Mouse (Mus musculus) midbrain, embryonic 13.5 days (tissue): Measurements from ENCODE around the gene Pex6. TPM values are rescaled to one million over a fixed set of nuclear protein-coding genes. Genes with fewer than 3 reads are reported as not detected.
"Not testable (repeated sequence)": the region's sequence is repeated elsewhere in the genome, so short reads cannot be mapped to it uniquely, and the experiment has no call there.

Experiments used
- ATAC-seq: fragments of 200-750 bp; cut with Nextera tagmentation; 2 replicates; pipeline ENCODE4 v1.8.0; 2017; ENCODE audit warnings: mild to moderate bottlenecking, moderate TSS enrichment, moderate library complexity
- H3K27ac ChIP-seq: fragments of 300-500 bp; sonication (generic); 2 replicates; pipeline ENCODE4 v1.5.1; 2015; ENCODE audit warnings: inconsistent platforms, mild to moderate bottlenecking, moderate library complexity
- H3K27me3 ChIP-seq: fragments of 300-500 bp; sonication (generic); 2 replicates; pipeline ENCODE4 v1.6.1; 2015; ENCODE audit warnings: mild to moderate bottlenecking, inconsistent platforms
- H3K36me3 ChIP-seq: fragments of 300-500 bp; sonication (generic); 2 replicates; pipeline ENCODE4 v1.6.1; 2015; ENCODE audit warnings: mild to moderate bottlenecking, inconsistent platforms
- H3K4me1 ChIP-seq: fragments of 300-500 bp; sonication (generic); replicated peaks from 2 replicates; pipeline ENCODE4 v1.6.1; 2015; ENCODE audit warnings: inconsistent platforms
- H3K4me2 ChIP-seq: fragments of 300-500 bp; sonication (generic); replicated peaks from 2 replicates; pipeline ENCODE4 v1.6.1; 2015; ENCODE audit warnings: moderate library complexity, mild to moderate bottlenecking, inconsistent platforms
- H3K4me3 ChIP-seq: fragments of 300-500 bp; sonication (generic); replicated peaks from 2 replicates; pipeline ENCODE4 v1.5.1; 2015; ENCODE audit warnings: mild to moderate bottlenecking, inconsistent platforms
- H3K9ac ChIP-seq: fragments of 300-500 bp; sonication (generic); replicated peaks from 2 replicates; pipeline ENCODE4 v1.6.1; 2015; ENCODE audit warnings: mild to moderate bottlenecking, inconsistent platforms
- H3K9me3 ChIP-seq: fragments of 300-500 bp; sonication (generic); 2 replicates; pipeline ENCODE4 v1.6.1; 2016; ENCODE audit warnings: mild to moderate bottlenecking, inconsistent platforms
- WGBS: fragments of 180-500 bp; shearing (Covaris S2); methylation state at CpG from one replicate; pipeline ENCODE4 v1.1.7; 2015; 5-methylcytosine and 5-hydroxymethylcytosine counted together
- polyA plus RNA-seq: library from polyadenylated mRNA; unstranded; fragments of >200 nt; fragmentation: Nextera tagmentation; extraction: Ambion mirVana; gene quantifications from 2 replicates; pipeline ENCODE4 v1.2.1, GENCODE M21; 2015

The Pex6 gene
- polyA plus RNA-seq, 1 experiment from 2014 or later: 24.3 TPM

DNA sequence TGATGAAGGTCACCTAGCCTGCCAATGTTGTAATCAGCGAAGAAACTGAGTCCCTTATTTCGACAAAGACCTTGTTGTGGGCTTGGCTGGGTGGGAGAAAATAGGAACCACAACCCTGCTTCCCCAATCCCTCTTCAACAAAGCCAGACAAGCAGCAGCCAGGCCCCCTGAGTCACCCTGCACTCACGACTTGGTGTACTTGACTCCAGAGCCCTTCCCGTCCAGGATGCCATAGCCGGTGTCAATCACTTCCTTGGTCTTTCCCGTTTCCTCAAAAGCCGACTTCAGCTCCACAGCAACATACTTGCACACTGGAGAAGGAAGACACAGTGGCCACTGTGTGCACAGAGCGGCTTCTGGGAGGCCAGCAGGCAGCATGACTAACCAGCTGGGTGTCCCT, 36.0 kb downstream of the Pex6 start:
- H3K9ac ChIP-seq: no peak overlapping the region; the same call in 1 of the 2 replicates
- no peak overlapping the region for H3K4me2 ChIP-seq
- H3K36me3 ChIP-seq: peaks cover 41% of the 10 kb centered on the region
- no peaks in the 10 kb centered on the region for H3K27me3 ChIP-seq
- no peak overlapping the region for H3K4me3 ChIP-seq
- H3K27ac ChIP-seq: no peak overlapping the region
- 85% methylated on average over 8 of the region's 8 CpGs for WGBS
- ATAC-seq: no peak
- H3K4me1 ChIP-seq: peaks cover 14% of the 10 kb centered on the region
- no peaks in the 10 kb centered on the region for H3K9me3 ChIP-seq

DNA sequence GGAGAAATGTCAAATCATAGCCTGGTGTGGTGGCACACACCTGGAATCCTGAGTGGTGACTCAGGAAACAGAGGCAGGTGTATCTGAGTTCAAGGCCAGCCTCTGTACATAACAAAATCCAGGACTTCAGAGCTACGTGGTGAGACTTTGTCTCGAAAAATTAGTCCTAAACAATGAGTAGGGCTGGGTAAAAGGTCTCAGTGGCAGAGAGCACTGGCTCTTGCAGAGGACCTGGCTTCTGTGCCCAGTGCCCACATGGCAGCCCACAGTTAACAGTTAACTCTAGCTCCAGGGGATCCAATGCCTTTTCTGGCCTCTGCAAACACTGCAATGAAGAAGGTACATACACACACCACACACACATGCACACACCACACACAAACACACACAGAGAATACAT, 36.5 kb downstream of the Pex6 start:
- no peak for ATAC-seq
- Histone ChIP-seq H3K27ac (no peak overlapping the region), H3K9me3 (no peaks in the 10 kb centered on the region), H3K27me3 (no peaks in the 10 kb centered on the region), H3K9ac (0 out of 2 replicates have a peak overlapping the region, but pooled peaks have one; percentile 5), H3K4me3 (no peak overlapping the region), H3K4me1 (peaks cover 18% of the 10 kb centered on the region), H3K36me3 (peaks cover 37% of the 10 kb centered on the region), H3K4me2 (no peak overlapping the region)
- 96% methylated on average over 2 of the region's 2 CpGs for WGBS

DNA sequence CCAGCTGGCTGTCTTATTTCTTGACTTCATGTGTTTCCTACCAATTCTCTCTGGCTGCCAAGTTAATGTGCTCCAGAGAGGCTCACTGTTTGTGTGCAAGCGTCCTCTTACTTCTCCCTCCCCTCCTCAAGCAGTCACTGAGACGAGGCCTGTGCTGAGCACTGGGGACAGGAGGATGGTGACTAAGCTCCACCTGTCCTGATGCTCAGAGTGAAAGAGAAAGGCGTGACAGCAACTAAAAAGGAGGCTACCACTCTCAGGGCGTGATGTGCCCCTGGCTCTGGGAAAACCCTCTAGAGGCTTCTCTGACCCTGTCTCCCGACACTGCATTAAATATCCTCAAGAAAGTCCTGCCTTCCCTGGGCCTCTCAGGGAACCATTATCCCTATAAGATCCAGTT, 38.0 kb downstream of the Pex6 start:
- no peak overlapping the region for H3K9ac ChIP-seq

DNA sequence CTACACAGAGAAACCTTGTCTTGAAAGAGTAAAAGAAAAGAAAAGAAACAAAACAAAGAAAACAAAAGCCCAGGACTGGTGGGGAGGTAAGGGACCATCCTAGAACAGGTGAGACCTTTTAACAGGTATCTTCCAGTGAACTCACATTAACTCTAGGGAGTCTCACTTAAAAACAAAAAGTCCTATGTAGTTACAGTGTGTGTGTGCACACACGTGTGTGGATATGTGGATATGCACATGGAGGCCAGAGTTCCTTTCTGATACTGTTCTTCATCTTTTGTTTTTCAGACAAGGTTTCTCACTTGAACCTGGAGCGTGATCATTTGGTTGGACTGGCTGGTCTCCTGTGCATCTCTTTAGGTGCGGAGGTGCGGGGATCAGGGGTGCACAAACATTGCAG, 39.3 kb downstream of the Pex6 start:
- H3K27ac ChIP-seq: 0 out of 2 replicates have a peak overlapping the region, but pooled peaks have one; percentile 92
- H3K9ac ChIP-seq: peak overlapping the region; percentile 83
- no peak for ATAC-seq
- peaks cover 18% of the 10 kb centered on the region for H3K36me3 ChIP-seq
- H3K9me3 ChIP-seq: no peaks in the 10 kb centered on the region
- peak overlapping the region; percentile 82 for H3K4me2 ChIP-seq
- WGBS: 90% methylated on average over 4 of the region's 4 CpGs
- peak overlapping the region; percentile 82 for H3K4me3 ChIP-seq
- H3K27me3 ChIP-seq: no peaks in the 10 kb centered on the region
- H3K4me1 ChIP-seq: peaks cover 19% of the 10 kb centered on the region

More for the DNA sequence above, 38.0 kb downstream of the Pex6 start:
- ATAC-seq: no peak
- no peak overlapping the region for H3K27ac ChIP-seq
- H3K4me1 ChIP-seq: peaks cover 19% of the 10 kb centered on the region
- no peaks in the 10 kb centered on the region for H3K9me3 ChIP-seq
- no peak overlapping the region for H3K4me3 ChIP-seq
- no peaks in the 10 kb centered on the region for H3K27me3 ChIP-seq
- no peak overlapping the region for H3K4me2 ChIP-seq
- whole genome bisulfite sequencing: 90% methylated on average over 5 of the region's 5 CpGs
- H3K36me3 ChIP-seq: peaks cover 24% of the 10 kb centered on the region

DNA sequence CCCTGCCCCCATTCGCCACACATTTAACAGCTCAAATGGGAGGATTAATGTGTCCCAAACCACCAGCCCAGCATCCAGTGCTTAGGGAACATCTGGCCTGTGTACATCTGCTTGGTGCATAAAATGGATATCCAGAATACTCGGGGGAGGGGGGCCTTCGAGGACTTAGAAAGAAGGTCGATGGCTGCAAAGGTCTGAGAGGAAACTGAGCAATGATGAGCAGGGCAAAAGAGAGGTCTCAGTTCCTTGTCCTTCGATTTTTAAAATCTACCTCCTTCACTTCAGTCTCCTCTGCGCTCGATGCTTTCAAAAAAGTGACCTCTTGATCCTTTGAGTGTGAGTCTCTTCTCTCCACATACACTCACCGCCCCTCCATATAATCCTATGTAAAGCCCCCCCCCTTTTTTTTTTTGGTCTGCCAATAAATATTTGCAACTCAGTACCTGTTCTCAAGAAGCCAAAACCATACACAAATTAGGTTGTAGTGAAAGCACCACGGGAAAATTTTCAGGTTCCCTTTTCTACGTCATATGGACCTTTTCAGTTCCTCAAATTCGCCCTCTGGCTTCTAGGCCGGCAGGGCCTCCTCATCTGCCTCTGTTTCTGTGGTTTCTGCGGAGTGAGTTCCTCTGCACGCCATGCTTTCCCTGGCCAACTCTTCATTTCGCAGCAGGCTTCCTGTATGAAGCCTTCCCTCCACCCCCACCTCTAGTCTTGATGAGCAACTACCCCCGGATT, 40.0 kb downstream of the Pex6 start:
- Histone ChIP-seq H3K27ac (peak overlapping the region; percentile 92), H3K27me3 (no peaks in the 10 kb centered on the region), H3K9me3 (no peaks in the 10 kb centered on the region), H3K4me3 (peak overlapping the region; percentile 82), H3K9ac (peak overlapping the region; percentile 83), H3K4me2 (peak overlapping the region; percentile 82), H3K36me3 (peaks cover 11% of the 10 kb centered on the region), H3K4me1 (peaks cover 19% of the 10 kb centered on the region)
- 26% methylated on average over 16 of the region's 16 CpGs for WGBS
- no peak for ATAC-seq

DNA sequence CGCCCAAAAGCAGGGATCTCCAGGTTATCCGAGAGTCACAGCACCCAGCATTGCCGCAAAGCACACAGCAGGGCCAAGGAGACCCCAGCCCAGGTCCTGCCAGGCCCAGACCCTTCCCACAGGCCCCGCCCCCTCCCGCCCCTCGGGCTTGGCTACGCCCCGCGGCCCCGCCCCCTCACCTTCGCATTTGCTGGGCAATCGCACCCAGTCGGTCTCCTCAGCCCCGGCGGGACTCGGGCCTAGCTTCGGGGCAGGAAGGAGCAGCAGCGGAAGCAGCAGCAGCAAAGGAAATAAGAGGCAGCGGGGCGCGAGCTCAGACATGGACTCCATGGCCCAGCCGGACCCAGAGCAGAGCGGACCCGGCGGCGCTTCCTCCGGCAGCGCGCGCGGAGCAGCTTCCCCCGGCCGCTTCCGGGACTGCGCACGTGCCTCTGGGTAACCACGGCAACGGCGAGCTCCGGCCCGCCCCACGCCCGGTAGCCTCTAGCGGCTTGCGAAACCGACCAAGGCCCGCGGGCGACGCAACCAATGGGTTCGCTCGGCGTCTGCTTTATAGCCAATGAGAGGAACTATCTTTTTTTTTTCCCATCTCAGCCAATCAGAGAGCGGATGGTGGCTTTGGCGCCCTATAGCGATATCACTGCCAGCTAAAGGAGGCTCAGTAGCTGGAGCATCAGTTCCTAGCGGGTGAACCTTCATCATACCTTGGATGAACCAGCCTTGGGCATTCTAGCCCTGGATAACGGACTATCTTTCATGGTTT, 40.7 kb downstream of the Pex6 start, which contains the start of gene Cnpy3:
Cnpy3 (minus strand) TSS at position 421 of the 763 bp plus-strand sequence.
- peak within 1 kb of the TSS; percentile 82 for H3K4me3 ChIP-seq
- peak within 1 kb of the TSS; percentile 83 for H3K9ac ChIP-seq
- peak within 1 kb of the TSS; percentile 92 for H3K27ac ChIP-seq
- under 1% methylated on average over 56 of the region's 58 CpGs for WGBS
- no peaks in the 10 kb centered on the region for H3K27me3 ChIP-seq
- ATAC-seq: peak; percentile 99
- peaks cover 5% of the 10 kb centered on the region; the same call in 1 of the 2 replicates for H3K36me3 ChIP-seq
- no peaks in the 10 kb centered on the region for H3K9me3 ChIP-seq
- H3K4me2 ChIP-seq: peak within 1 kb of the TSS; percentile 82
- H3K4me1 ChIP-seq: peaks cover 19% of the 10 kb centered on the region

DNA sequence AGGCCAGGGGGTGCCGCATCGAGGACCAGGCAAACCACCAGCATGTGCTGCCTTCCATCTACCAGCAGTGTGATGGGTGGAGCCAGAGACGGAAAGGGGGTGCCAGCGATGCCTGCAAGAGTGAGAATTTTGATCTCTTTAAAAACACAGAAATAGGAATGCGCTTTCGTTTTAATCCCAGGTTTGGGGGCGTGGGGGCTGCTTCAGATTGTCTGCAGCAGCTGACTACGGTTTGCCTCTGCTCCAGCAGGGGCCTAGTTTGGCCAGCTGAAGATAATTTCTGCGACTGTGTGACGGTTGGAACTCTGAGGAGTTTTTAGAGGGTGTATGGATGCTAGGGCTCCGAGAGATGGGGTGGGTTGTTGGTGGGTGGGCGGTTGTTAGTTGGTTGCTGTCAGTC, 47.5 kb downstream of the Pex6 start:
- H3K4me2 ChIP-seq: no peak overlapping the region
- H3K9ac ChIP-seq: no peak overlapping the region
- no peak overlapping the region for H3K4me3 ChIP-seq
- H3K4me1 ChIP-seq: no peaks in the 10 kb centered on the region
- ATAC-seq: no peak
- no peaks in the 10 kb centered on the region for H3K9me3 ChIP-seq
- 84% methylated on average over 12 of the region's 12 CpGs for WGBS
- no peaks in the 10 kb centered on the region for H3K27me3 ChIP-seq
- H3K27ac ChIP-seq: no peak overlapping the region
- no peaks in the 10 kb centered on the region for H3K36me3 ChIP-seq

DNA sequence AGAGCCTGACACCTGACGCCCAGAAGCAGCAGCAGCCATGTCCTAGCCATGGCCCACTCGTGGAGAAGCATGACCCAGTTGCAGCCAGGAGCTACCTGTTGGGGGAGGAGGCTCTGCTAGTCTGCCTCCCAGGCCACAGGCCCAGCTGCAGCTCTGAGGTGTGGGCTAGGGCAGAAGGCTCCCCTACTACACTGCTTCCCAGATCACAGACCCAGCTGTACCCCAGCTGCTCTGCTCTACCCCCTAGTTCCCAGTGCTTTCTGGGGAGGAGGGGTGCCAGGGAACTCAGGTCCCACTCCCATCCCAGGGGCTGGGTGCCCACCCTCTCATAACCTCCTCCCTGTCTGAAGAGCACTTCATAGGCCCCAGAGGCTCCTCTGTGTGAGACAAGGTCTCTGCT, 52.3 kb downstream of the Pex6 start, which contains the start of gene Ptcra:
Ptcra (minus strand) TSS at position 169 of the 400 bp plus-strand sequence.
- Histone ChIP-seq H3K36me3 (no peaks in the 10 kb centered on the region), H3K9me3 (no peaks in the 10 kb centered on the region), H3K9ac (no peak within 1 kb of the TSS), H3K4me1 (no peaks in the 10 kb centered on the region), H3K4me2 (no peak within 1 kb of the TSS), H3K4me3 (no peak within 1 kb of the TSS), H3K27ac (no peak within 1 kb of the TSS), H3K27me3 (no peaks in the 10 kb centered on the region)
- ATAC-seq: no peak
- WGBS: 57% methylated on average over 2 of the region's 2 CpGs

DNA sequence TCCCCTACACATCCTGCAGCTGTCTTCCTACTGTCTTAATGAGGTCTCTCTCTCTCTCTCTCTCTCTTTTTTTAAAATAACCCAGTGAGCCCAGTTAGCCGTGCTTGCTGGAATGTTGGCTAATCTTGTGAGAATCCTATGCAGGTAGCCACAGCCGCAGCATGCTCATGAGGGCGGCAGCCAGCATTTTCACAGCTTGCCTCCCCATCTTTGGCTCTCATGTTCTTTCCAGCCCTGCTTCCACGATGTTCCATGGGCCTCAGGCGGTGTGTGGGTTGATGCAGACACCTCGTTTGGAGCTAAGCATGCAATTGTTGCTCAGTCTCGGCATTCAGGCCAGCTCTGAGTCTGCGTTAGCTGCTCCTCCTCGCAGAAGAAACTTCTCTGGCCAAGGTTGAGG, 53.7 kb downstream of the Pex6 start:
- 70% methylated on average over 9 of the region's 9 CpGs for WGBS
- not testable (repeated sequence) for H3K9me3 ChIP-seq, H3K4me2 ChIP-seq, H3K4me1 ChIP-seq, H3K27ac ChIP-seq, H3K4me3 ChIP-seq, H3K9ac ChIP-seq, H3K36me3 ChIP-seq, H3K27me3 ChIP-seq, ATAC-seq

DNA sequence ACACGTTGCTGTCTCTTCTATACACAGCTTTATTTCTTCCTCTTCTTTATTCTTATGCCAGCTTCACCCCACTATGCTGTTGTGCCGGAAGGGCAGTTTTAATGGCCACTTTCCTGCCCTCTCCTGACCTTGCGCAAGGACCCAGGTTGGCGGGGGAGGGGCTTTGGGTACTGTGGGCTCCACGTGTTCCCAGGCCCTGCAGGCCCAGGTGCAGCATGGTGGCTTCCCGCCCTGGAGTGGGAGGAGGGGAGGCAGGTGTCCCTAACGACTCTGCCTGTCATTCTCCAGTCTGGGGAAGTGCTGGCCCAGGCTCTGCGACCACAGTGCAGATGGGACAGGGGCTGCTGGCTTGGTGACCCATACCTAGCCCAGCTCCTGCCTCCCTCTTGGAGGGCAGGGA, 56.6 kb downstream of the Pex6 start:
- 68% methylated on average over 8 of the region's 8 CpGs for WGBS
- no peaks in the 10 kb centered on the region for H3K9me3 ChIP-seq

DNA sequence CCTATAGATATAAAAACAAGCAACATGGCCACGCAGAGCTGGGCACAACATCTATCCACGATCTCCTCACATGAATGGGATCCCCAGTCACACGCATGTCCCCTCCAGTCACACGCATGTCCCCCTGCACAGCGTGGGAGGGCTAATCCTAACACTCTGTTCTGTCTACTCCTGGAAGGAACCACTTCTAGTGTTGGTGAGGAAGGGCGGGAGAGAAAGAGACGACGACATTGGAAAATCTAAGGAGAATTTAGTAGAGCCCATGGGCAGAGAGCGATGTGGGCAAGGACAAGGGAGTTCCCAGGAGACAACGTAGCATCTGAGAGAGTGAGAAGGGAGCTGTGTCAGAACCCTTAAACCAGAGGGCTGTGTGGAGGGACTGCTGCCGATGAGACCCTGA, 59.3 kb downstream of the Pex6 start:
- no peak for ATAC-seq
- 93% methylated on average over 11 of the region's 11 CpGs for WGBS

More for the DNA sequence above, 56.6 kb downstream of the Pex6 start:
- H3K4me3 ChIP-seq: no peak overlapping the region
- H3K4me2 ChIP-seq: no peak overlapping the region
- no peaks in the 10 kb centered on the region for H3K36me3 ChIP-seq
- H3K27me3 ChIP-seq: no peaks in the 10 kb centered on the region
- no peak overlapping the region for H3K9ac ChIP-seq
- no peak for ATAC-seq
- no peak overlapping the region for H3K27ac ChIP-seq
- H3K4me1 ChIP-seq: peaks cover 8% of the 10 kb centered on the region

DNA sequence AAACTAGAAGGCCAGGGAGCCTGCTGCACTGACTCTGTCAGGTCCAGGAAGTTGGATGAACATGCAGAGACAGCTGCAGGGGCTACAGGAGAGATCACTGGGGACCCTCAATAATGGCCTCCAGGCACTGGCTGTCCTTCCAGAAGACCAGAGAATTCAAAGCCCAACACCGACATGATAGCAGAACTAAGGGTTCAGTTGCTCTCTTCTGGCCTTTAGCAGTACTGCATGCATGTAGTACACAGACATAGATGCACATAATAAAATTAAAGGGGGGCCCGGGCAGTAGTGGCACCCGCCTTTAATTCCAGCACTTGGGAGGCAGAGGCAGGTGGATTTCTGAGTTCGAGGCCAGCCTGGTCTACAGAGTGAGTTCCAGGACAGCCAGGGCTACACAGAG, 59.8 kb downstream of the Pex6 start:
- H3K4me1 ChIP-seq: peaks cover 23% of the 10 kb centered on the region
- H3K4me3 ChIP-seq: no peak overlapping the region

More for the DNA sequence above, 59.3 kb downstream of the Pex6 start:
- no peaks in the 10 kb centered on the region for H3K9me3 ChIP-seq
- H3K27me3 ChIP-seq: no peaks in the 10 kb centered on the region
- no peak overlapping the region for H3K9ac ChIP-seq
- H3K4me3 ChIP-seq: no peak overlapping the region
- no peak overlapping the region for H3K27ac ChIP-seq
- peaks cover 23% of the 10 kb centered on the region for H3K4me1 ChIP-seq
- H3K4me2 ChIP-seq: no peak overlapping the region
- H3K36me3 ChIP-seq: peaks cover 16% of the 10 kb centered on the region

More for the DNA sequence above, 59.8 kb downstream of the Pex6 start:
- H3K27ac ChIP-seq: no peak overlapping the region
- no peak overlapping the region for H3K4me2 ChIP-seq
- peaks cover 21% of the 10 kb centered on the region for H3K36me3 ChIP-seq
- no peak for ATAC-seq
- no peaks in the 10 kb centered on the region for H3K9me3 ChIP-seq
- no peaks in the 10 kb centered on the region for H3K27me3 ChIP-seq
- H3K9ac ChIP-seq: no peak overlapping the region
- 81% methylated on average over 4 of the region's 4 CpGs for WGBS
